8 mouse cellular contexts compared by ENCODE assay signal in genomic region chr13:73603046-73603445, GRCm38 (mm10). TPM values are rescaled to one million over a fixed set of nuclear protein-coding genes. Genes with fewer than 3 reads are reported as not detected.
DNase-seq lines count a peak whose midpoint lies in the region; ATAC-seq and TF ChIP-seq lines count a peak whose summit lies in the region.

No protein-coding gene starts in this region.

- ATAC-seq in lung, postnatal 0 days = no peak
- no peak for ATAC-seq in embryonic facial prominence, embryonic 14.5 days (ENCODE audit: low read depth)

- peak overlapping the region; percentile 73 for H3K4me3 ChIP-seq in lung, postnatal 0 days (ENCODE audit: low read depth, low read length)
- peak overlapping the region; percentile 65 for H3K4me3 ChIP-seq in embryonic facial prominence, embryonic 14.5 days (ENCODE audit: low read depth, low read length)
- H3K4me3 ChIP-seq in limb, embryonic 10.5 days = peak overlapping the region; percentile 94
- H3K4me3 ChIP-seq in olfactory bulb, adult 2 months (ENCODE audit: insufficient read depth, low read depth, low read length) = peak overlapping the region; percentile 38

- peak overlapping the region; percentile 95 for H3K4me2 ChIP-seq in lung, postnatal 0 days (replicated peaks; ENCODE audit: low read depth, low read length)
- H3K4me2 ChIP-seq in embryonic facial prominence, embryonic 14.5 days (ENCODE audit: low read depth, low read length) = peak overlapping the region; percentile 77

- WGBS in lung, postnatal 0 days = 56% methylated on average over 4 of the region's 4 CpGs
- WGBS in embryonic facial prominence, embryonic 14.5 days = 60% methylated on average over 4 of the region's 4 CpGs
- WGBS in limb, embryonic 10.5 days = 56% methylated on average over 4 of the region's 4 CpGs
- WGBS in olfactory bulb, adult 2 months = 45% methylated on average over 4 of the region's 4 CpGs

- no peak overlapping the region for H3K27ac ChIP-seq in lung, postnatal 0 days (ENCODE audit: low read length)
- H3K27ac ChIP-seq in embryonic facial prominence, embryonic 14.5 days (replicated peaks; ENCODE audit: low read depth, low read length) = no peak overlapping the region
- H3K27ac ChIP-seq in limb, embryonic 10.5 days = peak overlapping the region; percentile 89
- H3K27ac ChIP-seq in olfactory bulb, adult 2 months (ENCODE audit: insufficient read depth, low read depth, low read length) = no peak overlapping the region

- no peaks in the 10 kb centered on the region for H3K27me3 ChIP-seq in lung, postnatal 0 days (replicated peaks; ENCODE audit: insufficient read depth, low read length)
- H3K27me3 ChIP-seq in embryonic facial prominence, embryonic 14.5 days (replicated peaks; ENCODE audit: control insufficient read depth, insufficient read depth, low read length) = no peaks in the 10 kb centered on the region
- no peaks in the 10 kb centered on the region for H3K27me3 ChIP-seq in limb, embryonic 10.5 days (ENCODE audit: low read depth, poor library complexity, severe bottlenecking)

- no peak for TF ChIP-seq EP300 in lung, postnatal 0 days (IDR thresholded peaks at IDR 0.05)

- no peak for TF ChIP-seq CTCF in lung, postnatal 0 days (IDR thresholded peaks at IDR 0.05)
- no peak for TF ChIP-seq CTCF in olfactory bulb, adult 2 months (IDR thresholded peaks at IDR 0.05; ENCODE audit: insufficient read depth, low read depth, low read length)

- no peaks in the 10 kb centered on the region for H3K36me3 ChIP-seq in lung, postnatal 0 days (ENCODE audit: insufficient read depth, low read length)
- H3K36me3 ChIP-seq in embryonic facial prominence, embryonic 14.5 days (ENCODE audit: control insufficient read depth, insufficient read depth, low read length) = peaks cover 17% of the 10 kb centered on the region
- peaks cover 22% of the 10 kb centered on the region for H3K36me3 ChIP-seq in limb, embryonic 10.5 days

- no peak for DNase-seq in lung, postnatal 0 days (ENCODE audit: low spot score)
- DNase-seq in lung, postnatal 36 days = no peak
- DNase-seq in embryonic facial prominence, embryonic 14.5 days (ENCODE audit: low spot score) = no peak
- DNase-seq in limb, embryonic 10.5 days (ENCODE audit: low spot score) = peak; percentile 32
- no peak for DNase-seq in urinary bladder, postnatal 36 days (ENCODE audit: low spot score in 2 of 2)
- DNase-seq in gastrocnemius, adult 18-20 months (ENCODE audit: low spot score) = no peak
- no peak for DNase-seq in kidney, postnatal 25 days

- H3K4me1 ChIP-seq in lung, postnatal 0 days (ENCODE audit: insufficient read depth, low read depth, low read length) = peaks cover 10% of the 10 kb centered on the region; the same call in 1 of the 2 replicates
- H3K4me1 ChIP-seq in embryonic facial prominence, embryonic 14.5 days (ENCODE audit: control insufficient read depth, insufficient read depth, low read length) = peaks cover 10% of the 10 kb centered on the region
- peaks cover 26% of the 10 kb centered on the region for H3K4me1 ChIP-seq in limb, embryonic 10.5 days
- H3K4me1 ChIP-seq in olfactory bulb, adult 2 months (ENCODE audit: control insufficient read depth, insufficient read depth, low read length) = peaks cover 4% of the 10 kb centered on the region

- no peaks in the 10 kb centered on the region for H3K9me3 ChIP-seq in lung, postnatal 0 days (ENCODE audit: low read length)
- H3K9me3 ChIP-seq in embryonic facial prominence, embryonic 14.5 days (ENCODE audit: control insufficient read depth, low read length) = no peaks in the 10 kb centered on the region
- no peaks in the 10 kb centered on the region for H3K9me3 ChIP-seq in limb, embryonic 10.5 days (replicated peaks)

- peak overlapping the region; percentile 68; the same call in 1 of the 2 replicates for H3K9ac ChIP-seq in lung, postnatal 0 days (replicated peaks; ENCODE audit: low read depth)
- H3K9ac ChIP-seq in embryonic facial prominence, embryonic 14.5 days (ENCODE audit: low read depth, low read length) = peak overlapping the region; percentile 80

- no peak for TF ChIP-seq POLR2A in olfactory bulb, adult 2 months (IDR thresholded peaks at IDR 0.05; ENCODE audit: insufficient read depth, low read depth, low read length)

RNA-seq across cellular contexts. Expression of gene Clptm1l, which starts 0.8 kb away (rescaled TPM):
- 100 and 103 TPM in 2 replicates for polyA plus RNA-seq in lung, postnatal 0 days (2015; fragmentation: Nextera tagmentation; extraction: Ambion mirVana)
- polyA plus RNA-seq in embryonic facial prominence, embryonic 14.5 days (2014; fragmentation: Nextera tagmentation; extraction: Ambion mirVana) = 128 and 134 TPM in 2 replicates
- polyA plus RNA-seq in limb, embryonic 10.5 days (2016; fragmentation: Nextera tagmentation; extraction: Ambion mirVana) = 111 and 112 TPM in 2 replicates
- not detected in 2 replicates for polyA plus RNA-seq in olfactory bulb, adult 2 months (2012; ENCODE audit: insufficient read depth, insufficient read length, low replicate concordance, missing spikeins)
- 10 to 100 TPM; 30.0 to 36.6 TPM for total RNA-seq in gastrocnemius, adult 18-20 months (2021)

RNA-seq across cellular contexts. Expression of gene Tert, which starts 23.7 kb away (rescaled TPM):
- 0.43 and 0.94 TPM in 2 replicates for polyA plus RNA-seq in lung, postnatal 0 days (2015; fragmentation: Nextera tagmentation; extraction: Ambion mirVana)
- 2.2 and 2.8 TPM in 2 replicates for polyA plus RNA-seq in embryonic facial prominence, embryonic 14.5 days (2014; fragmentation: Nextera tagmentation; extraction: Ambion mirVana)
- polyA plus RNA-seq in limb, embryonic 10.5 days (2016; fragmentation: Nextera tagmentation; extraction: Ambion mirVana) = 10.4 and 12.9 TPM in 2 replicates
- not detected in 2 replicates for polyA plus RNA-seq in olfactory bulb, adult 2 months (2012; ENCODE audit: insufficient read depth, insufficient read length, low replicate concordance, missing spikeins)
- under 1 TPM in 1 of 2 experiments, not detected in 1; 0.07 TPM for total RNA-seq in gastrocnemius, adult 18-20 months (2021)

Comparison
In these comparisons a context has a peak if more than half of its experiments do, and no peak if none do; other contexts are left out.
1. H3K4me3 ChIP-seq: peak in every context shown above with its lines; median percentile 94 in limb, embryonic 10.5 days; 73 in lung, postnatal 0 days; 65 in embryonic facial prominence, embryonic 14.5 days; 38 in olfactory bulb, adult 2 months.